Mouse (Mus musculus) intestine, embryonic 15.5 days (tissue): ENCODE measurements around the gene Sis. TPM values are rescaled to one million over a fixed set of nuclear protein-coding genes. Genes with fewer than 3 reads are reported as not detected.

Source experiments
- ATAC-seq: fragments of 200-750 bp; cut with Nextera tagmentation; 2 replicates; pipeline ENCODE4 v1.8.0; 2017; ENCODE audit warnings: moderate TSS enrichment, moderate library complexity
- H3K27ac ChIP-seq: fragments of 300-500 bp; sonication (generic); 2 replicates; pipeline ENCODE4 v1.5.1; 2015; ENCODE audit warnings: mild to moderate bottlenecking, inconsistent platforms
- H3K27me3 ChIP-seq: fragments of 300-500 bp; sonication (generic); replicated peaks from 2 replicates; pipeline ENCODE4 v1.6.1; 2015; ENCODE audit warnings: inconsistent platforms
- H3K36me3 ChIP-seq: fragments of 300-500 bp; sonication (generic); 2 replicates; pipeline ENCODE4 v1.6.1; 2015; ENCODE audit warnings: inconsistent platforms
- H3K4me1 ChIP-seq: fragments of 300-500 bp; sonication (generic); replicated peaks from 2 replicates; pipeline ENCODE4 v1.6.1; 2015; ENCODE audit warnings: inconsistent platforms
- H3K4me2 ChIP-seq: fragments of 300-500 bp; sonication (generic); replicated peaks from 2 replicates; pipeline ENCODE4 v1.6.1; 2015; ENCODE audit warnings: mild to moderate bottlenecking, inconsistent platforms
- H3K4me3 ChIP-seq: fragments of 300-500 bp; sonication (generic); replicated peaks from 2 replicates; pipeline ENCODE4 v1.5.1; 2015; ENCODE audit warnings: inconsistent platforms
- H3K9ac ChIP-seq: fragments of 300-500 bp; sonication (generic); 2 replicates; pipeline ENCODE4 v1.6.1; 2015; ENCODE audit warnings: inconsistent platforms
- H3K9me3 ChIP-seq: fragments of 300-500 bp; sonication (generic); 2 replicates; pipeline ENCODE4 v1.6.1; 2016; ENCODE audit warnings: inconsistent platforms
- WGBS: fragments of 180-500 bp; shearing (Covaris S2); methylation state at CpG from one replicate; pipeline ENCODE4 v1.1.7; 2015; 5-methylcytosine and 5-hydroxymethylcytosine counted together
- polyA plus RNA-seq: library from polyadenylated mRNA; unstranded; fragments of >200 nt; fragmentation: Nextera tagmentation; extraction: Ambion mirVana; gene quantifications from 2 replicates; pipeline ENCODE4 v1.2.1, GENCODE M21; 2015

Sis gene
- polyA plus RNA-seq = 0.73 TPM in 2 replicates

DNA sequence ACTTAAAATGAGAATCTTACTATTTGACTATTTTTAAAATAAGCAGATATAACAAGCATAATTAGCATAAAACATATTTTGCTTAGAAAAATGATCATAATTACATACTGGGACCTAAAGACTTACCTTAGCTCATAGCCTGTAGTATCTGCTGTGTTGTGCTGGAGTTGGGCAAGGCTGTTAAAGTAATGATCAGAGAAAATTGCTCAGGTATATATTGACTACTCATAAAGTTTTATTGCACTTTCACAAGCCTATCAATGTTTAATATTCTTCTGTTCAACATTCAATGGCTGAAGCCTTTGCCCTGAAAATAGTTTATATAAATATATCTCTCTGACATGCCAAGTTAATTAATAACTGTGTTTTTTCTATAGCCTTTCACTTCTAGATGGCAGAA lies at the start of gene Sis:
Gene Sis (minus strand): TSS at position 189 of the 400 bp plus-strand sequence.
- Histone ChIP-seq H3K9ac (no peak within 1 kb of the TSS), H3K27ac (no peak within 1 kb of the TSS), H3K4me1 (no peaks in the 10 kb centered on the region), H3K27me3 (no peaks in the 10 kb centered on the region), H3K4me2 (no peak within 1 kb of the TSS), H3K9me3 (no peaks in the 10 kb centered on the region), H3K4me3 (no peak within 1 kb of the TSS), H3K36me3 (no peaks in the 10 kb centered on the region)
- ATAC-seq = peak; percentile 79

DNA sequence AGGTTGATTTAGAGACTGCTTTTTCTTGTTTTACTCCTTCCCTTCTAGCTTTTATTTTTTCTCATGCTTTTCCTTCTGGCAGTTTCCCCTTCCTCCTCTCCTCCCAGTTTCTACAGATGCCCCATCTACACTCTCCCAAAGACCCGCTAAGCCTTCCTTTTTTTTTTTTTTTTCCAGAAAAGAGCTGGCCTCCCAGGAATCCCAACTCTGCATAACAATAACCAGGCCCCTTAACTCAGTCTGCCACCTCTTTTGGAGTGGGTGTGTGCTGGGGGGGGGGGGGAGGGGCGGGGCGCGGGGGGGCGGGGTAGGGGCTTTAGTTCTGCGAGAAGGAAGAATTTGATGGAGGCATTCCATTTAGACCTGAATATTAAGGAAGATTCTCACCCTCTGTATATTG lies 38.4 kb upstream of the Sis start:
- Histone ChIP-seq H3K9ac (no peak overlapping the region), H3K4me2 (no peak overlapping the region)
- no peak for ATAC-seq

DNA sequence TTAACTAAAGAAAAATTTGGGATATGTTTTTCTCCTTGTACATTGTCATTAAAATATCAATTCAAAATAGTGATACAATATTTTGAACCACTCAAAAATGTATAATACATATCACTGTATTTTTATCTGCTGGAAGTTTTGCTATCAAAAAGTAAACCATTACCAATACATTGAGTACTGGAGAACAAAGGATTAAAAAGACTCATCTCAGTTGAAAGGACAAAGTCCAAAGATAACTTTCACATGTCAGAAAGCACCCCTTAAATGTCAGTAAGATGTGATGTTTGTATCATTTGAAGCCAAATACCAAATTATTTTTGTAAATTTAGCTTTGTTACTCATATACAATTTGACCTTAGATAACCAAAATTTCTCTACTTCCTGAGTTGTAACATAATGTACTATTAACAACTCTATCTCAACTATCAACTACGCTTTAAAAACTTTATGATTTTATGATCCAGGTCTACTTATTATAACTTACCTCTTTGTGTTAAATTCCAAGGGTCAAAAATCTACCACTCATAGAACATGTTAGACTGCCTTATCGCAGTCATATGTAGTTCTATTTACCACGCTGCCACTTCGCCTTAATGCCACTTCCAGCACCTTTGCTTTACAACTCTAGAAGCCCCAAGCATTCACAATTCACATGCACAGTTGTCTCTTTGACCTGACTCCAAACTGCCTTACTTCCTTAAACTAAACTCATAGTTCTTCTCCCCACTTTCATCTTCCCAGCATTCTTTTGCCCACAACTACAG lies 35.5 kb upstream of the Sis start:
- Histone ChIP-seq H3K4me3 (no peak overlapping the region), H3K4me2 (no peak overlapping the region), H3K27ac (no peak overlapping the region), H3K27me3 (no peaks in the 10 kb centered on the region), H3K9me3 (no peaks in the 10 kb centered on the region), H3K9ac (no peak overlapping the region), H3K4me1 (no peaks in the 10 kb centered on the region), H3K36me3 (no peaks in the 10 kb centered on the region)
- peak; percentile 94 for ATAC-seq
- 67% methylated on average over 4 of the region's 4 CpGs for WGBS

More for the DNA sequence above, 38.4 kb upstream of the Sis start:
- Histone ChIP-seq H3K9me3 (no peaks in the 10 kb centered on the region), H3K27ac (no peak overlapping the region), H3K27me3 (no peaks in the 10 kb centered on the region), H3K4me1 (no peaks in the 10 kb centered on the region), H3K36me3 (no peaks in the 10 kb centered on the region), H3K4me3 (no peak overlapping the region)
- WGBS = 16% methylated on average over 6 of the region's 6 CpGs

DNA sequence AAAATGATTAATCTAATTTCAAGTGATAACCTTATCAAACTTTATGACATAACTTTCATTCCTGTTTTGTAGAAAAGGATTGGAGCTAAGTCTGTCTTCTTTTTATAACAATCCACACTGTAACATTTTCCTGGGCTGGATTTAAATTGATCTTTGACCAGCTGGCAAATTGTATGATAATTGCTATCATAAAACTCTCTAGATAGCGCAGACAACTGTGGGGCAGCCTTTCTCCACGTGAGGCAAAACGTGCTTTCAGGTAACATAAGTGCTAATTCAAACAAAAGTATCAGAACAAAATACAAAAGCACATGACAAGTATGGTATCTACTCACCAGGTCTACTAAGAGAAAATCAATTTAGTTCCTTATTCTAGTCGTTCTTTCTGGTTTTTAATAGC lies 29.9 kb upstream of the Sis start:
- Histone ChIP-seq H3K27ac (no peak overlapping the region), H3K9me3 (no peaks in the 10 kb centered on the region), H3K4me3 (no peak overlapping the region), H3K4me1 (no peaks in the 10 kb centered on the region), H3K36me3 (no peaks in the 10 kb centered on the region), H3K4me2 (no peak overlapping the region), H3K27me3 (no peaks in the 10 kb centered on the region), H3K9ac (no peak overlapping the region)
- ATAC-seq = peak; percentile 95
- WGBS = 41% methylated on average over 4 of the region's 4 CpGs

DNA sequence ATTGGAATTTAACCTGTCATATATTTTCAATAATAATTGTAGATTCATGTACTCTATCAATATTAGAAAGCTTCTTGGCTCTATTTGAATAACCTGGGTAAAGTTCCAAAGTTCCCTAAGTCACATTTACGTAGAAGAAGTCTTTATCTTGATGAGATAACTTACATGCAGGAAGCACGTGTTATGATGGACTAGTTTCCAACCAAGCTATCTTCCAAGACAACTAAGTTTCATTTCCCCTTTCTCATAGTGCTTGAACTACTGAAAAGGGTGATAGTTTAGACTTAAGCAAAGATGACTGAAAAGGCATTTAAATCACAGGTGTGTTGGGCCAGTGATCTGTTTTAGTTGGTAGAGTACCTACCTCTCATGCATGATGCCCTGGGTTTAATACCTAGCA lies 23.3 kb upstream of the Sis start:
- no peaks in the 10 kb centered on the region for H3K36me3 ChIP-seq
- H3K4me3 ChIP-seq = no peak overlapping the region
- WGBS = 58% methylated on average over 2 of the region's 2 CpGs
- H3K9ac ChIP-seq = no peak overlapping the region
- H3K27me3 ChIP-seq = no peaks in the 10 kb centered on the region
- ATAC-seq = no peak
- H3K9me3 ChIP-seq = no peaks in the 10 kb centered on the region
- H3K4me1 ChIP-seq = no peaks in the 10 kb centered on the region
- H3K4me2 ChIP-seq = no peak overlapping the region
- no peak overlapping the region for H3K27ac ChIP-seq

DNA sequence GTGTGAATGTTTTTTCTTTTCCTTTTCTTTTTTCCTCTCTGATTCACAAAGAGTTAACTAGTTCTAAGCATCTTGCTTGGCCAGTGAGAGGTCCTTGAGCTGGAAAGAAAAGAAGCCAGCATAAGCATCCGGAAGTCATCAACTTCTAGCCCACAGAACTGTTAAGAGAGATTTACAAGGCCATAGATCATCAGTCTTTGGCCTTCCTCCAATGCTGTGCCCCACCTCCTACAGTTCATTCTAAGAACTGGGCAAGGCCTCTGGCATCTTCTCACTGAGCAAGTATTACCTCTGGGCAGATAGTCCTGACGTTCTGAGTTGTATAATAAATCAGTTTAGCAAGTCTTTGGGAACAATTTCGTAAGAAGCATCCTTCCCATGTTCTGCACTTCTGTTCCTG lies 8.9 kb upstream of the Sis start:
- H3K4me2 ChIP-seq = no peak overlapping the region
- H3K36me3 ChIP-seq = no peaks in the 10 kb centered on the region
- no peak overlapping the region for H3K27ac ChIP-seq
- no peaks in the 10 kb centered on the region for H3K27me3 ChIP-seq
- no peak overlapping the region for H3K4me3 ChIP-seq
- no peaks in the 10 kb centered on the region for H3K9me3 ChIP-seq
- ATAC-seq = 0 out of 2 replicates have a peak, but pooled peaks have one; percentile 45
- no peaks in the 10 kb centered on the region for H3K4me1 ChIP-seq
- H3K9ac ChIP-seq = no peak overlapping the region
- 35% methylated on average over 3 of the region's 3 CpGs for WGBS

DNA sequence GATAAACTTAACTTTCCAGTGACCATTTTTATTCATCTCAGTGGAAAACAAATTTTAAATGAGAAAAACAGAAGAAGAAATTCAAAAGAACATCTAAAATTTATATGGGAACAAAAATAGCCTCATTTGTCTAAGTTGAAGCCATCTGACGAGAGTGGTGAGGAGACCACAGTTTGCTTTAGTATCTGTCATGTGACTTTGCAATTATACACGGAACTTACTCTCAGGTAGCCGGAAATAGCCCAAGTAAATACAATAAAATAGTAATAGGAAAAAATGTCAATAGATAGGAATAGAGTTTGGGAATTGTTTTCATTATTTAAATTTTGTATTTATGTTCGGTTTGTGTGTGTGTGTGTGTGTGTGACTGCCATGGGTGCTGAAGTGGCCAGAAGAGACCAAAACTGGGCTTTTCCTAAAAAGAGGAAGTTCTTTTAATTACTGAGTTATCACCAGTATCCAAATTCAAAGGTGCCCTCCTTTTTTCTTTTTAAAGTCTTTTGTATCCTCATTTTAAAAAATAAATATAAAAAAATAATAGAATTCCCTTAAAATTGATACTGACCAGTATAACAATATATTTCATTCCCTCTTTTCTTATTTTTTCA lies 48.6 kb downstream of the Sis start:
- no peak for ATAC-seq
- Histone ChIP-seq H3K4me2 (no peak overlapping the region), H3K9ac (no peak overlapping the region), H3K36me3 (no peaks in the 10 kb centered on the region), H3K4me1 (no peaks in the 10 kb centered on the region), H3K9me3 (no peaks in the 10 kb centered on the region), H3K27ac (no peak overlapping the region), H3K4me3 (no peak overlapping the region), H3K27me3 (no peaks in the 10 kb centered on the region)
- 77% methylated on average over 4 of the region's 4 CpGs for WGBS

DNA sequence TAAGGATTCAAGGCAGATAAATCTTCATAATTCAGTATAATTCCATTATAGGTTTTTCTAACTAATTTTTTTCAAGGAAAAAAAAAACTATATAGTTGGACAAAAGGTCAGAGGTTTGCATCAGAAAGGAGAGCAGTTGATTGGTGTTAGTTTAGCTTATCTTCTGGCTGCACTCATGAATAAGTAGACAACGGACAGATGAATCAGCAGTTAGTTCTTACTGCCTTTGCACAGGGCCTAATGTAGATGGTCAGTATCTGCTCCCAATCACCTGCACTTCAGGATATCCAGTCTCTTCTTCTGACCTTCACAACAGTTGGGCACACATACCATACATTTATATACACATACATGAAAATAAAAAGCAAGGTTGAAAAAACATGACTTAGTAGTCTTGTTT lies 85.2 kb downstream of the Sis start:
- 85% methylated on average over 1 of the region's 1 CpGs for WGBS
- no peak overlapping the region for H3K4me2 ChIP-seq

DNA sequence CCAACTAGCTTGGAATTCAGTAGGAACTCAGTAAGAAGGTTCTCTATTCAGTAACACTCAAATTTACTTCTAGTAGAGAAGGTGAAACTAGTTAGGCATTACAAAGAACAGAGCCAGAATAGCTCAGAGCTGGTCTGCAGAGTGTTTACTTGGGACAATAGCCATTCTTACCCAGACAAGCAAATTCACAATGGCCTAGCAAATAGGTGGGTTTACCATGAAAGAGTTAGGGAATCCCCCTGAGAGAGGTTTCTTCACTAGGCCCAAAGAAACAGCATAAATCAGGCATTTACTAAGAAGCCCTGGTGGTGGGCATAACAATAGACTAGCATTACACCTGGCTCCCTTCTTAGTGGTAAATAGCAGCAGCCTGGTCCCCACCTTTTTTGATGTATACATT lies 99.5 kb downstream of the Sis start:
- no peaks in the 10 kb centered on the region for H3K27me3 ChIP-seq
- H3K4me1 ChIP-seq = no peaks in the 10 kb centered on the region
- H3K4me3 ChIP-seq = no peak overlapping the region
- H3K4me2 ChIP-seq = no peak overlapping the region
- H3K9me3 ChIP-seq = no peaks in the 10 kb centered on the region
- ATAC-seq = no peak
- H3K36me3 ChIP-seq = no peaks in the 10 kb centered on the region
- no peak overlapping the region for H3K27ac ChIP-seq
- H3K9ac ChIP-seq = no peak overlapping the region

More for the DNA sequence above, 85.2 kb downstream of the Sis start:
- Histone ChIP-seq H3K9me3 (no peaks in the 10 kb centered on the region), H3K27me3 (no peaks in the 10 kb centered on the region), H3K27ac (no peak overlapping the region), H3K4me1 (no peaks in the 10 kb centered on the region), H3K4me3 (no peak overlapping the region), H3K36me3 (no peaks in the 10 kb centered on the region), H3K9ac (no peak overlapping the region)
- ATAC-seq = no peak

DNA sequence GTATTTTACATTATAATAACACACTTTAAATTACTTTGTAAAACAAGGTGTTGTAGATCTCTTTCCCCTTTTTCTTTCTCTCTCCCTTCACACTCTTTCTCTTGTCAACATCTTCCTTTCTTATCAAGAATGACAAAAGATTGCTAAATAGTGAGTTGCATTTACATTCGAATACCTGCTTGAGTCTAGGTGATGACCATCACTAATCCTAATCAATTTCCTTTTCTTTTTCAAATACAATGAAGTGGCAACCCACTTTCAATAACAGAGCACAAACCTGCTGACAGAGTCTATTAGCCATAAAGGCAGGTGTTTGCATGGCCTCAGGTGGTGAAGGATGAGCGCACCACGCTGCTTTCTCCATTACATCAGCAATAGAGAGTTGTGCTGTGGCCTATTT lies 108.9 kb downstream of the Sis start:
- H3K27me3 ChIP-seq = no peaks in the 10 kb centered on the region
- no peak overlapping the region for H3K27ac ChIP-seq
- no peaks in the 10 kb centered on the region for H3K4me1 ChIP-seq
- WGBS = 80% methylated on average over 3 of the region's 3 CpGs
- H3K4me3 ChIP-seq = no peak overlapping the region
- no peaks in the 10 kb centered on the region for H3K9me3 ChIP-seq
- no peak overlapping the region for H3K4me2 ChIP-seq
- ATAC-seq = no peak
- H3K9ac ChIP-seq = no peak overlapping the region
- no peaks in the 10 kb centered on the region for H3K36me3 ChIP-seq

DNA sequence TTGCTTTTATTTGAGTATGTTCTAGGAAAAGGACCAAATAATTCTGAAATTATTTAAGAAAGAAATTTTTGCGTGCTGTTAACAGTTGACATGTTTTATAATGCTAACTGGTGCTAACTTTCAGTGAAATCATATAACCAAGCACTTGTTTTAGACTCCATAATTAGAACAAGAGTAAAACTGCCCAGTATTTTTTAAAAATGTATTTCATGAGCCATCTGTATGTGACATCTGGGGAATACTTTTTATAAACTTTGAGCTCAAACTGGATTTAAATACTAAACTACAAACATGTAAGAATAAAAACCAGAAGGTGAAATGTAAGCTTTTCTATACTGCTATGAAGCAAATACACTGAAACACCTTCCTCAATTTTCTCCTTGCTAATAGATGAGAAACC lies 112.3 kb downstream of the Sis start:
- ATAC-seq = no peak
- no peaks in the 10 kb centered on the region for H3K27me3 ChIP-seq
- H3K27ac ChIP-seq = no peak overlapping the region
- no peak overlapping the region for H3K9ac ChIP-seq
- no peak overlapping the region for H3K4me2 ChIP-seq
- no peaks in the 10 kb centered on the region for H3K36me3 ChIP-seq
- H3K4me1 ChIP-seq = no peaks in the 10 kb centered on the region
- no peak overlapping the region for H3K4me3 ChIP-seq
- 83% methylated on average over 1 of the region's 1 CpGs for WGBS
- H3K9me3 ChIP-seq = no peaks in the 10 kb centered on the region

DNA sequence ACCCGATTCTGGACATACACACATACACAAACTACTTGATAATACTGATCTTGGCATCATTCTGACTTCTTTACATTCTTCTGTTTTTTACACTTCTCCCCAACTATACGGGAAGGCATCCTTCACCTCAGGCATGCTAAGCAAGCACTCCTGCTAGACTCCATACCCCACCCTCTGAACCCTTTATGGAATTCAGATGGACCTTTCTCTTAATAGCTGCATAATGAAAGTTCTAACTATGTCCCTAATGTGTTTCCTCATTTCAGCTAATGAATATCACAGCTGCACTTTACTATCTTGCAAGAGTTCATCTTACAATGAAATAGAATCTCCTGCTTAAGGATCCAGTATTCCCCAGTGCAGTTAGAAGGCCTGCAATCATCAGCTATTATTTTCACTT lies 127.0 kb downstream of the Sis start:
- Histone ChIP-seq H3K27me3 (no peaks in the 10 kb centered on the region), H3K4me3 (no peak overlapping the region), H3K36me3 (no peaks in the 10 kb centered on the region), H3K4me1 (no peaks in the 10 kb centered on the region), H3K9ac (no peak overlapping the region), H3K4me2 (no peak overlapping the region), H3K9me3 (no peaks in the 10 kb centered on the region), H3K27ac (no peak overlapping the region)
- ATAC-seq = no peak
- WGBS = 76% methylated on average over 2 of the region's 2 CpGs
